Mouse (Mus musculus) v-Abl transformed pro-B cells (cell line): ENCODE measurements at regions not wholly inside any gene's neighbourhood (a gene's known extent, or its start where the extent isn't known, plus 50 kb on each side); places are given as distances from the start of the nearest gene placed in this dataset.

Experiments used
- in situ Hi-C, 2 experiments: fragments of 400-800 bp; cut with MboI; formaldehyde crosslinking; loops; one replicate each; pipeline ENCODE4 v1.15.1; 2025; ENCODE audit not compliant: unreplicated experiment in 2 of 2

DNA sequence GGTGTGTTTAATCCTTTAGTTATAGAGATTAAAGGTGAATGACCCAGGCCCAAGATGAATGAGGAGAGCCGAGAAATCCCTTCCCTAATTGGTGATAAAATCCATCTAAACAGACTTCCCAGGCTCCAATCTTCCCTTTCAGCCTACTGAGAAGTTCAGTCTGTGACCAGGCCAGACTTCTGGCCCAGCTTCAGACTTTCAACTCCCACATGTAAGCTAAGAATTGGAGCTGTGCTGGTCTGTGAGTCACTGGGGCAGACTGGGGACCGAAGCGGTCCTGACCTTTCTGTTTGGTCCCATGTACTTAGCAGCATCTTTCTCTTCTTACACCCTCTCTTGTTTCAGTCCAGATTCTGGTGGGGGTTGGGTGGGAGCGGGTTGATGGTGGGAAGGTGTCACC is 50.3 kb upstream of the Ankrd55 start:
- in situ Hi-C loops, result no loop called here
